Mouse (Mus musculus): ENCODE results near the gene Zfp661. TPM values are rescaled to one million over a fixed set of nuclear protein-coding genes. Genes with fewer than 3 reads are reported as not detected.
A peak's percentile ranks its signal among the peaks of the same experiment; 100 is the strongest.

Zfp661 gene
- polyA plus RNA-seq (2014; fragmentation: Nextera tagmentation; extraction: Ambion mirVana) = 4.0 and 4.4 TPM in 2 replicates

DNA sequence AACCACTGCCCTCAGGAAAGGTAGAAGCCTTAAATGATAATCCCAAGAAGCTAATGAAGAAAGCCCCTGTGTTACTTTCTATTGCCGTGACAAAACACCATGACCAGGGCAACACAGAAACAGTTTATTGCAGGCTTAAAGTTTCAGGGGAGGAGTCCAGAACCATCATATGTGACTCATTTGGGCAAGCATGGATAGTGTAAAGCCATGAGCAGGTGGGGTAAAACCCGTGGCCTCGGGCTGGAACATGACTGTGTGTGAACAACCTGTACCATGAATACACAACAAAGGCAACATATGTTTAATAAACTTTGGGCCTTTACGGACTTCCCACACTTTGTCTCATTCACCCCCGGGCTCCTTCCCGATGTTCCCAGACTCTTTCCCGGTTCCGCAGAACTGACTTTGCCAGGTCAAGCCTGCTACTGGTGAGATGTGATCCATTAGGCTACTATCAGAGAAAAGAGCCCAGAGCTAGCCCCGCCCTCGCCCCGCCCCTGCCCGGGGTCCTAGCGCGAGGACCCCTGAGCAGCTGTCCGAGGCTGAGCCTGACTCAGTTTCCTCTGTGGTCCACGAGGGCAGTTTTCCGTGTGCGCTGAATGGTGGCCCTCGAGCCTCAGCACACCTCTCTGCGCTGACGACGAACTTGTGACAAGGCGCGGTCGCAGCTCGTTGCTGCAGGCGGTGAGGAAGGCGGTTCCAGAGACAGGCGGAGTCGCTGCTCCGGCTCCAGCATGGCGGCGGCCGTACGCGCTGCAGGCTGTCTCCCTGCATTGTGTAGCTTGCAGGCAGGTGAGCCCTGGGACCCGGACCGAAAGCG lies at the start of gene Zfp661, which contains the start of gene Mrps5:
Gene Zfp661 (minus strand): TSS at position 401 of the 820 bp plus-strand sequence.
Gene Mrps5 (plus strand): TSS at position 529 of the 820 bp plus-strand sequence.
- peaks cover 8% of the 10 kb centered on the region; the same call in 1 of the 2 replicates for H3K36me3 ChIP-seq (ENCODE audit: control insufficient read depth, insufficient read depth, low read length)
- H3K9ac ChIP-seq (ENCODE audit: low read length) = peak within 1 kb of the TSS; percentile 96
- peak within 1 kb of the TSS; percentile 75 for H3K4me2 ChIP-seq (ENCODE audit: low read length)
- H3K27ac ChIP-seq (ENCODE audit: low read depth) = peak within 1 kb of the TSS; percentile 94
- H3K9me3 ChIP-seq (ENCODE audit: control insufficient read depth, low read length) = no peaks in the 10 kb centered on the region
- DNase-seq (ENCODE audit: low spot score) = peak; percentile 98
- WGBS = 5% methylated on average over 39 of the region's 39 CpGs
- no peaks in the 10 kb centered on the region for H3K27me3 ChIP-seq (replicated peaks; ENCODE audit: control insufficient read depth, insufficient read depth, low read length)
- peak; percentile 82 for ATAC-seq (replicated peaks; ENCODE audit: low FRiP score, low TSS enrichment, low read depth)
- peak within 1 kb of the TSS; percentile 99 for H3K4me3 ChIP-seq (ENCODE audit: low read depth, low read length)
- peaks cover 8% of the 10 kb centered on the region for H3K4me1 ChIP-seq (replicated peaks; ENCODE audit: control insufficient read depth, insufficient read depth, low read length)

DNA sequence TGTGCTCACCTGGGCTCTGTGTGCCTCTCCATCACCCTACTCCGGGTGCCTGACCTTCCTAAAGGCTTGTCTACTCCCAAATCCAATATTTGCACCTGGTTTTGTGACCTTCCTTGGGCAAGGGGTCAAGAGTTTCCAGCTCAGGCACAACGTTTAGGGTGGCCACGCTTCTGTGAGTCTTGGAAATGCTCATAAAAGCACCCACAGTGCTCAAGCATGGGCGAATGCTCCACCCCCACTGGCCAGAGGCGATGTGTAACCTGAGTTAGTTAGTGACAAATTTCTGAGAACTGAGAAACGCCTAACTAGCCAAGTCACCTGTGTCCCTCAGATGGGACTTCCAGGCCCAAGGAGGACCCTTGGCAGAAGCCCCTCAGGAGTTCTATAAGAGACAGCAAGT lies 48.7 kb upstream of the Zfp661 start:
- Histone ChIP-seq H3K27ac (ENCODE audit: low read depth) (no peak overlapping the region), H3K4me3 (ENCODE audit: low read depth, low read length) (no peak overlapping the region), H3K9me3 (ENCODE audit: control insufficient read depth, low read length) (no peaks in the 10 kb centered on the region), H3K27me3 (replicated peaks; ENCODE audit: control insufficient read depth, insufficient read depth, low read length) (no peaks in the 10 kb centered on the region), H3K9ac (ENCODE audit: low read length) (no peak overlapping the region), H3K4me1 (replicated peaks; ENCODE audit: control insufficient read depth, insufficient read depth, low read length) (no peaks in the 10 kb centered on the region), H3K36me3 (ENCODE audit: control insufficient read depth, insufficient read depth, low read length) (no peaks in the 10 kb centered on the region), H3K4me2 (ENCODE audit: low read length) (no peak overlapping the region)
- DNase-seq (ENCODE audit: low spot score) (no peak), ATAC-seq (replicated peaks; ENCODE audit: low FRiP score, low TSS enrichment, low read depth) (no peak)
- 71% methylated on average over 6 of the region's 6 CpGs for WGBS

DNA sequence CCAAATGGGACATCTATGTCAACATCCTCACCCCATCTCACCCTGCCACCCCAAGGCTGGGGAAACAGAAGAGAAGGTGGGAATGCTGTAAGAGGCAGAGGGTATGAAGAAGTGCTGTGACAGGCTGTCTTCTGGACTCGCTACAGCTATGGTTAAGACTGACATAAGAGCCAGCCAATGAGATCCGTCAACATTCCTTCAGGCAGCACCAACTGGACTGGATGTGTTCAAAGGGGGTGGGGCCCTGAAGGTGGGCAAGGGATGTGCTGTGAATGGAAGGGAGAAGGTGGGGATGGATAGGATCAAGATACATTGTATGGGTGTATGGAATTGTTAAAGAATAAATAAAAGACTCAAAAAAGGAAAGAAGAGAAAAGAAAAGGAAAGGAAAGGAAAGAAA lies 45.7 kb upstream of the Zfp661 start:
- no peak overlapping the region for H3K9ac ChIP-seq (ENCODE audit: low read length)
- no peak overlapping the region for H3K4me2 ChIP-seq (ENCODE audit: low read length)
- 73% methylated on average over 2 of the region's 2 CpGs for WGBS
- H3K36me3 ChIP-seq (ENCODE audit: control insufficient read depth, insufficient read depth, low read length) = no peaks in the 10 kb centered on the region
- no peak for DNase-seq (ENCODE audit: low spot score)
- no peaks in the 10 kb centered on the region for H3K27me3 ChIP-seq (replicated peaks; ENCODE audit: control insufficient read depth, insufficient read depth, low read length)
- H3K4me1 ChIP-seq (replicated peaks; ENCODE audit: control insufficient read depth, insufficient read depth, low read length) = no peaks in the 10 kb centered on the region
- no peak overlapping the region for H3K27ac ChIP-seq (ENCODE audit: low read depth)
- no peak for ATAC-seq (replicated peaks; ENCODE audit: low FRiP score, low TSS enrichment, low read depth)
- no peaks in the 10 kb centered on the region for H3K9me3 ChIP-seq (ENCODE audit: control insufficient read depth, low read length)
- no peak overlapping the region for H3K4me3 ChIP-seq (ENCODE audit: low read depth, low read length)

DNA sequence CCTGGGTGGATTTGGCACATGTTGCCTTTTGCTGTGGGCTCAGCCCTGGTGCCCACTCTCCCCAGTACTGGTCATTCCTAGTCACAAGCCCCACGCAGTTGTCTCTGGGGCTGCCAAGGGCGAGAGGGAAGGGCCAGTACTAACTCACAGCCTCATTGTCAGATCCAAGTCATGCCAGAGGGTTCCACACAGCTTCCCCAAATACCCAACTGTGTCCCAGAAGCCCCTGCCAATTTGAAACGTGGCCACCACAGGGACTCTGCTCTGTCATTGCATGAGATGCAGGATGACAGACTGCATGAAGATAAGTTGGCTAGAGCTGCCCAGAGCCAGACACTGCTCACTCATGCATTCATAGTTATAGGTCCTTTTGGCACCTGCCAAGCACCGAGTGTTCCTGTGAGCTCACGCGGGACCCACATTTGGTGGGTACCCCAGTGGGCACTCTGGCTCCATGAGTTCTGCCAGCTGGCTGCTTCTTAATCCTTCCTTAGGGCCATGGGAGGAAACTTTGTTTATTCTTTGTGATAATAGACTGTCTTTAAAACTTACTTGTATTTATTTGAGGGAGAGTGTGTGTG lies 41.2 kb upstream of the Zfp661 start:
- WGBS = 78% methylated on average over 6 of the region's 6 CpGs
- ATAC-seq (replicated peaks; ENCODE audit: low FRiP score, low TSS enrichment, low read depth) (no peak), DNase-seq (ENCODE audit: low spot score) (no peak)
- Histone ChIP-seq H3K9ac (ENCODE audit: low read length) (no peak overlapping the region), H3K9me3 (ENCODE audit: control insufficient read depth, low read length) (no peaks in the 10 kb centered on the region), H3K4me2 (ENCODE audit: low read length) (no peak overlapping the region), H3K27me3 (replicated peaks; ENCODE audit: control insufficient read depth, insufficient read depth, low read length) (no peaks in the 10 kb centered on the region), H3K27ac (ENCODE audit: low read depth) (no peak overlapping the region), H3K4me3 (ENCODE audit: low read depth, low read length) (no peak overlapping the region), H3K4me1 (replicated peaks; ENCODE audit: control insufficient read depth, insufficient read depth, low read length) (no peaks in the 10 kb centered on the region), H3K36me3 (ENCODE audit: control insufficient read depth, insufficient read depth, low read length) (no peaks in the 10 kb centered on the region)

DNA sequence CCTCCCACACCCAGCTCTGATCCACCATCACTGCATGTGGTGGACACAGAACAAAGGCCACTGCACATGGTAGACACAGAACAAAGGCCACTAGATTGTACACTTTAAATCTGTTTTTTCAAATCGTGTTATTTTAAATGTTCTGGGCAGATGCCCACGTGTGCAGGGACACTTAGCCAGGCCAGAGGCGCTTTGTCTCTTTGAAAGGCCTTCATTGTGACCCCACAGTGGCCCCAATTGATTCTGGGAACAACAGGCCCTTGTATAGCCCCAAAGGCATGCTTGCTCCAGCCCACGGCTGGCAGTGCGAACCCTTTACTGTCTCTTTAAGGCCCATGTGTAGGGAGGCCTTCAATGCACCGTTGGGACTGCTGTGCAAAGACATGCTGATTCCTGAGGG lies 40.5 kb upstream of the Zfp661 start:
- ATAC-seq (replicated peaks; ENCODE audit: low FRiP score, low TSS enrichment, low read depth) = no peak
- 73% methylated on average over 6 of the region's 6 CpGs for WGBS

DNA sequence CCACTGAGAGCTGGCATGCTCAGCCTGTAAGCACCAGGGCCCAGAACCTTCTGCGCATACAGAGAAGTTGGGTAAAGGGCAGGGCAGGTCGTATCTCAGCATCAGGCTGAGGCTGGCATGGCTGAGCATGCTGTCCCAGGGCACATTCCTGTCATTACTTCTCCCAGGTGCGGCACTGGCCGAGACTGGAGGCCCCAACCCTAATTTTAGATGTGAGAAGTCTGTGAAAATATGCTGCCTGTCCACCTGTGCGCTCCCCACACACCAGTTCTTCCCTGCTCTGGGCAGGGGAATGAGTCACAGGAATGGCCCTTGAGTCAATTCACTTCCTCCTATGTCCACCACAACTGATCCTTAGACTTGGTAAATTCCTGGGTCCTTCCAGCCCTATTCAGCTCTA lies 38.8 kb upstream of the Zfp661 start:
- H3K9ac ChIP-seq (ENCODE audit: low read length) = no peak overlapping the region
- H3K27ac ChIP-seq (ENCODE audit: low read depth) = no peak overlapping the region
- H3K36me3 ChIP-seq (ENCODE audit: control insufficient read depth, insufficient read depth, low read length) = no peaks in the 10 kb centered on the region
- DNase-seq (ENCODE audit: low spot score) (no peak), ATAC-seq (replicated peaks; ENCODE audit: low FRiP score, low TSS enrichment, low read depth) (no peak)
- no peaks in the 10 kb centered on the region for H3K27me3 ChIP-seq (replicated peaks; ENCODE audit: control insufficient read depth, insufficient read depth, low read length)
- no peaks in the 10 kb centered on the region for H3K9me3 ChIP-seq (ENCODE audit: control insufficient read depth, low read length)
- H3K4me3 ChIP-seq (ENCODE audit: low read depth, low read length) = no peak overlapping the region
- no peak overlapping the region for H3K4me2 ChIP-seq (ENCODE audit: low read length)
- no peaks in the 10 kb centered on the region for H3K4me1 ChIP-seq (replicated peaks; ENCODE audit: control insufficient read depth, insufficient read depth, low read length)
- WGBS = 64% methylated on average over 5 of the region's 5 CpGs

More for the DNA sequence above, 40.5 kb upstream of the Zfp661 start:
- Histone ChIP-seq H3K27ac (ENCODE audit: low read depth) (no peak overlapping the region), H3K27me3 (replicated peaks; ENCODE audit: control insufficient read depth, insufficient read depth, low read length) (no peaks in the 10 kb centered on the region), H3K36me3 (ENCODE audit: control insufficient read depth, insufficient read depth, low read length) (no peaks in the 10 kb centered on the region), H3K4me2 (ENCODE audit: low read length) (no peak overlapping the region), H3K9ac (ENCODE audit: low read length) (no peak overlapping the region), H3K9me3 (ENCODE audit: control insufficient read depth, low read length) (no peaks in the 10 kb centered on the region), H3K4me1 (replicated peaks; ENCODE audit: control insufficient read depth, insufficient read depth, low read length) (no peaks in the 10 kb centered on the region), H3K4me3 (ENCODE audit: low read depth, low read length) (no peak overlapping the region)
- DNase-seq (ENCODE audit: low spot score) = no peak

DNA sequence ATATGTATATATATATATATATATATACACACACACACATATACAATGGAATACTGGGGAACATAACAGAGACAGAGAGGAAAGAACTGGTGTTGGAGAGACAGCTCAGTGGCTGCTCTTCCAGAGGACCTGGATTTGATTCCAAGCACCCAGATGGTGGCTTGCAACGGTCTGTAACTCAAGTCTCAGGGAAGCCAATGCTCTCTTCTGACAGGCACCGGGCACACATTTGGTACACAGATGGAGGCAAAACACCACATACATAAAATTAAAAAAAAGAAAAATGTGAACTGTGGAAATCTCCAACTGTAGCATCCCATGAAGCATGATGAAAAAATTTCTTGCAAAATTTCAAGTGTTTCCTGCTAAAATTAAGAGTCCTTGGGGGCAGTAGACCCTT lies 37.9 kb upstream of the Zfp661 start:
- H3K4me3 ChIP-seq (ENCODE audit: low read depth, low read length) = no peak overlapping the region
- 98% methylated on average over 2 of the region's 2 CpGs for WGBS
- ATAC-seq (replicated peaks; ENCODE audit: low FRiP score, low TSS enrichment, low read depth) (no peak), DNase-seq (ENCODE audit: low spot score) (no peak)
- H3K36me3 ChIP-seq (ENCODE audit: control insufficient read depth, insufficient read depth, low read length) = no peaks in the 10 kb centered on the region
- H3K4me2 ChIP-seq (ENCODE audit: low read length) = no peak overlapping the region
- H3K27ac ChIP-seq (ENCODE audit: low read depth) = no peak overlapping the region
- H3K9ac ChIP-seq (ENCODE audit: low read length) = no peak overlapping the region
- no peaks in the 10 kb centered on the region for H3K27me3 ChIP-seq (replicated peaks; ENCODE audit: control insufficient read depth, insufficient read depth, low read length)
- no peaks in the 10 kb centered on the region for H3K9me3 ChIP-seq (ENCODE audit: control insufficient read depth, low read length)
- no peaks in the 10 kb centered on the region for H3K4me1 ChIP-seq (replicated peaks; ENCODE audit: control insufficient read depth, insufficient read depth, low read length)

DNA sequence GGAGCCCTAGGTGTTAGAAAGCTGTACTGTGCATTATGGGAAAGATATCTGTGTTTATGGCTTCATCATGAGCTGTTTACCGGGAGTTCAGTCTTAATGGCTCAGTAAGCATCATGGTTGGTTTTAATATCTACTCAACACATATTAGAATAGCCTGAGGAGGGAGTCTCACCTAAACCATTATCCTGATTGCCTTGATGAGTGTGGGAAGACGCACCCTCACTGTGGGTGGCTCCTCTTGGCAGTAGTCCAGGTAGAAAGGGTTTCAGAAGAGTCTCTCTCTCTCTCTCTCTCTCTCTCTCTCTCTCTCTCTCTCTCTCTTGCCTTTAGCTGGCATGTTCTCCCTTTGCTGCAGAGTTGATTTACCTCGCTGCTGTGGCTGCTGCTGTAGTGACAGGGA lies 35.2 kb upstream of the Zfp661 start:
- ATAC-seq (replicated peaks; ENCODE audit: low FRiP score, low TSS enrichment, low read depth) (no peak), DNase-seq (ENCODE audit: low spot score) (no peak)
- Histone ChIP-seq H3K4me1 (replicated peaks; ENCODE audit: control insufficient read depth, insufficient read depth, low read length) (no peaks in the 10 kb centered on the region), H3K36me3 (ENCODE audit: control insufficient read depth, insufficient read depth, low read length) (no peaks in the 10 kb centered on the region), H3K27ac (ENCODE audit: low read depth) (no peak overlapping the region), H3K27me3 (replicated peaks; ENCODE audit: control insufficient read depth, insufficient read depth, low read length) (no peaks in the 10 kb centered on the region), H3K4me2 (ENCODE audit: low read length) (no peak overlapping the region), H3K4me3 (ENCODE audit: low read depth, low read length) (no peak overlapping the region), H3K9ac (ENCODE audit: low read length) (no peak overlapping the region), H3K9me3 (ENCODE audit: control insufficient read depth, low read length) (no peaks in the 10 kb centered on the region)
- WGBS = 49% methylated on average over 3 of the region's 3 CpGs

All from intestine, embryonic 14.5 days (tissue).